Mouse (Mus musculus) liver, adult 2 months (tissue): ENCODE results near the gene Chdh. TPM values are rescaled to one million over a fixed set of nuclear protein-coding genes. Genes with fewer than 3 reads are reported as not detected.
A peak's percentile ranks its signal among the peaks of the same experiment; 100 is the strongest.

ENCODE experiments used
- DNase-seq: peaks from one replicate; pipeline ENCODE4 v3.0.0-alpha.2; 2011; ENCODE audit warnings: low read depth, low spot score; ENCODE audit errors: extremely low read depth
- H3K27ac ChIP-seq: fragments of 200-500 bp; replicated peaks from 2 replicates; pipeline ENCODE4 v1.5.1; 2012; ENCODE audit warnings: low read depth, mild to moderate bottlenecking, control low read depth, inconsistent platforms, low read length; ENCODE audit not compliant: insufficient read depth
- H3K27me3 ChIP-seq: fragments of 200-500 bp; 2 replicates; pipeline ENCODE4 v1.6.1; 2012; ENCODE audit warnings: mild to moderate bottlenecking, moderate library complexity, low read length, inconsistent platforms; ENCODE audit not compliant: control insufficient read depth, insufficient read depth
- H3K36me3 ChIP-seq: fragments of 200-500 bp; 2 replicates; pipeline ENCODE4 v1.6.1; 2012; ENCODE audit warnings: low read length, inconsistent platforms; ENCODE audit not compliant: control insufficient read depth, insufficient read depth
- H3K4me1 ChIP-seq: fragments of 200-500 bp; 2 replicates; pipeline ENCODE4 v1.6.1; 2011; ENCODE audit warnings: low read length; ENCODE audit not compliant: control insufficient read depth, insufficient read depth
- H3K4me3 ChIP-seq: fragments of 200-500 bp; 2 replicates; pipeline ENCODE4 v1.5.1; 2011; ENCODE audit warnings: low read depth, mild to moderate bottlenecking, control low read depth, low read length, moderate library complexity; ENCODE audit not compliant: insufficient read depth
- H3K79me2 ChIP-seq: fragments of 200-500 bp; 2 replicates; pipeline ENCODE4 v1.6.1; 2012; ENCODE audit warnings: inconsistent platforms, mild to moderate bottlenecking, low read length, moderate library complexity; ENCODE audit not compliant: control insufficient read depth, insufficient read depth
- H3K9ac ChIP-seq: fragments of 200-500 bp; 2 replicates; pipeline ENCODE4 v1.6.1; 2012; ENCODE audit warnings: low read depth, mild to moderate bottlenecking, control low read depth, inconsistent platforms, low read length
- CTCF ChIP-seq: fragments of 200-500 bp; IDR thresholded peaks from 2 replicates; pipeline ENCODE4 v1.5.1; 2011; ENCODE audit warnings: low read depth, low read length, control low read depth
- POLR2A ChIP-seq: fragments of 200-500 bp; IDR thresholded peaks from 2 replicates; pipeline ENCODE4 v1.6.1; 2011; ENCODE audit warnings: low read length, control low read depth; ENCODE audit not compliant: insufficient read depth; ENCODE audit errors: extremely low read depth
- WGBS: fragments of 180-500 bp; shearing (Covaris S2); methylation state at CpG from one replicate; pipeline ENCODE4 v1.1.7; 2018; 5-methylcytosine and 5-hydroxymethylcytosine counted together
- polyA plus RNA-seq: library from polyadenylated mRNA; depleted of rRNA; stranded (reverse); fragments of >200 nt; gene quantifications from 2 replicates; pipeline ENCODE4 v1.2.3, GENCODE M21; 2012; rRNA removed
- total RNA-seq: library from RNA; depleted of rRNA; stranded (reverse); fragments of >200 nt; gene quantifications from 2 replicates; pipeline ENCODE4 v1.2.3, GENCODE M21; 2014; rRNA removed

Gene Chdh
- total RNA-seq (48.1 and 73.5 TPM in 2 replicates), polyA plus RNA-seq (66.2 and 75.5 TPM in 2 replicates)

DNA sequence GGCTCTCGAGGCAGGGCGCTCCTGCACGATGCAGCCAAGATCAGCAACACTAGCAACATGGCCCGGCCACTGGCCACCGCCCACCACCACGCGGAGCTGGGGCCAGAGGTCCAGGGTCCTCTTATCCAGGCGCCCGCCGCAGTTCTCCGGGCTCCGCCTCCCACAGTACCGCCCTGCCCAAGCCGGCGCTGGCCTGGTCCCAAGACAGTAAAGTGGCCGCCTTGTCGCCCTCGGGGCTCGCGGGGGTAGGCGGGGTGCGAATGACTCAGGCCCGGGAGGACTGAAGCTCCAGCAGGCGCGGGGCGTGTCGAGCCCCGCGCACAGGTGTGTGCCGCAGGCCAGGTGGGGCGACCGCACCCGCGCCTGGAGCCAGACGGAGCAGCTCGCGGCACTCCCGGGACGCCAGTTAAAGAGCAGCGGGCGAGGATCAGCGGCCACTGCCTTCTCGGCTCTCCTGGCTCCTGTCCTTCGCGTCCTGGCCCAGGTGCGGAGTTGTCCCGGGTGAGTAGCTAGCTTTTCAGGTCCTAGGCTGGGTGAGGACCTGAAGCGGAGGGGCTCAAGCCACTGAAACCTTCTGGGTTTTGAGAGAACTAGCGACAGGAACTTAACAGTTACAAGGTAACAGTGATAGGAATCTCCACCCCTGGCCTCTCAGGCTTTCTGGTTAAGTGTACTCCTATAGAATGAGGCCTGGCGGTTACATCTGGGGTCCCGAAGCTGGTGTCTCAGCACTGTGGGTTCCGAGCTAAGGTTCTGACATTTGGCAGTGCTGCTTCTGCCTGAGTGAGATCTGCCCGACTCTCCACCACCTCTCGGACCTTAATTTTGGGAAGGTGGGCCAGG is at the start of gene Chdh, which contains the start of gene Il17rb:
Gene Chdh, plus strand, starts transcription at position 291 of the 843 bp plus-strand sequence.
Gene Il17rb, minus strand, starts transcription at position 164 of the 843 bp plus-strand sequence.
- H3K27me3 ChIP-seq = no peaks in the 10 kb centered on the region
- 0 out of 2 replicates have a peak, but pooled peaks cover 2% of the 10 kb centered on the region for H3K36me3 ChIP-seq
- peaks cover 9% of the 10 kb centered on the region; the same call in 1 of the 2 replicates for H3K79me2 ChIP-seq
- peak; percentile 75 for DNase-seq
- peak within 1 kb of the TSS; percentile 94 for H3K9ac ChIP-seq
- WGBS = 3% methylated on average over 54 of the region's 54 CpGs
- TF ChIP-seq CTCF = no peak
- TF ChIP-seq POLR2A = peak; percentile 75; the same call in 1 of the 2 replicates
- peak within 1 kb of the TSS; percentile 89 for H3K27ac ChIP-seq
- H3K4me1 ChIP-seq = peaks cover 19% of the 10 kb centered on the region
- peak within 1 kb of the TSS; percentile 87 for H3K4me3 ChIP-seq

- Histone ChIP-seq H3K4me1 (peaks cover 12% of the 10 kb centered on the region), H3K4me3 (peak overlapping the region; percentile 57), H3K9ac (peak overlapping the region; percentile 72), H3K79me2 (peaks cover 9% of the 10 kb centered on the region; the same call in 1 of the 2 replicates), H3K27ac (peak overlapping the region; percentile 68), H3K27me3 (no peaks in the 10 kb centered on the region), H3K36me3 (peaks cover 24% of the 10 kb centered on the region)
- no peak for DNase-seq
- no peak for TF ChIP-seq CTCF
- no peak for TF ChIP-seq POLR2A
- 43% methylated on average over 7 of the region's 7 CpGs for WGBS
Measured at GRCm38 (mm10) chr14:29967611-29968010, 41.2 kb upstream of the Chdh start.

- Histone ChIP-seq H3K27me3 (no peaks in the 10 kb centered on the region), H3K79me2 (peaks cover 9% of the 10 kb centered on the region; the same call in 1 of the 2 replicates), H3K4me1 (peaks cover 12% of the 10 kb centered on the region), H3K36me3 (peaks cover 30% of the 10 kb centered on the region), H3K9ac (peak within 1 kb of the TSS; percentile 92), H3K27ac (peak within 1 kb of the TSS; percentile 90), H3K4me3 (peak within 1 kb of the TSS; percentile 88)
- DNase-seq = peak; percentile 97
- no peak for TF ChIP-seq CTCF
- peak; percentile 85; the same call in 1 of the 2 replicates for TF ChIP-seq POLR2A
- under 1% methylated on average over 49 of the region's 49 CpGs for WGBS
Measured at GRCm38 (mm10) chr14:29968075-29968821, 40.6 kb upstream of the Chdh start, which contains the start of gene Selenok. TSS of gene Selenok (plus strand) at chr14:29968308.

- no peak for DNase-seq
- 91% methylated on average over 7 of the region's 7 CpGs for WGBS
- H3K4me3 ChIP-seq = no peak overlapping the region
- no peak overlapping the region for H3K9ac ChIP-seq
- H3K79me2 ChIP-seq = peaks cover 9% of the 10 kb centered on the region; the same call in 1 of the 2 replicates
- H3K4me1 ChIP-seq = peaks cover 18% of the 10 kb centered on the region
- TF ChIP-seq CTCF = no peak
- H3K27ac ChIP-seq = no peak overlapping the region
- H3K36me3 ChIP-seq = peaks cover 38% of the 10 kb centered on the region
- H3K27me3 ChIP-seq = no peaks in the 10 kb centered on the region
Measured at GRCm38 (mm10) chr14:29971446-29971845, 37.4 kb upstream of the Chdh start.

DNA sequence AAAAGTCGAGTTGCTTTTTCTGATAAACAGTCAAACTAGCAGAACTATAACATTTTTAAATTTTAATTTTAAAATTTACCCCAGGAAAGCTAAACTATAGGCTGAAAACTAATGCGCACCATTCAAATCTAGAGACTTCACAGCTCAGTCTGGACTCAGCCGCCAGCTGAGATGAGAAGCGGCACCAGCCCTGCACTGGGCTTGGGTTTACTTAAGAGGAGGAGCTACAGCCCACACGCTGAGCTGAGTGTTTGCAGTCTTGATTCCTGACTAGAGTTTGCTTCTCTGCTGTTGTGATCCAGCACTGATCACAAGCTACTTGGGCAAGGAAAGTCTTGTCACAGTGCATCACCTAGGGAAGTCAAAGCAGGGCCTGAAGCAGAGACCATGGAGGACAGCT is 36.8 kb upstream of the Chdh start:
- no peak overlapping the region for H3K4me3 ChIP-seq
- H3K27me3 ChIP-seq = no peaks in the 10 kb centered on the region
- H3K36me3 ChIP-seq = peaks cover 38% of the 10 kb centered on the region
- H3K79me2 ChIP-seq = peaks cover 9% of the 10 kb centered on the region; the same call in 1 of the 2 replicates
- no peak for DNase-seq
- peaks cover 22% of the 10 kb centered on the region for H3K4me1 ChIP-seq
- H3K9ac ChIP-seq = no peak overlapping the region
- TF ChIP-seq POLR2A (no peak), CTCF (no peak)
- no peak overlapping the region for H3K27ac ChIP-seq
- 55% methylated on average over 5 of the region's 5 CpGs for WGBS
